Mouse (Mus musculus): ENCODE results near the gene Fam171a1.

GRCm38 (mm10) chr2:3200422-3200821 is 86.4 kb downstream of the Fam171a1 start:
- TF ChIP-seq POLR2A (IDR thresholded peaks at IDR 0.05; ENCODE audit: borderline replicate concordance, control insufficient read depth, low read depth, low read length) (no peak), CTCF (IDR thresholded peaks at IDR 0.05; ENCODE audit: control insufficient read depth, insufficient read depth, low read length) (no peak)

All from bone marrow, adult 2 months (tissue).